Mouse (Mus musculus): ENCODE measurements at regions not wholly inside any gene's neighbourhood (a gene's known extent, or its start where the extent isn't known, plus 50 kb on each side); places are given as distances from the start of the nearest gene placed in this dataset.

DNA sequence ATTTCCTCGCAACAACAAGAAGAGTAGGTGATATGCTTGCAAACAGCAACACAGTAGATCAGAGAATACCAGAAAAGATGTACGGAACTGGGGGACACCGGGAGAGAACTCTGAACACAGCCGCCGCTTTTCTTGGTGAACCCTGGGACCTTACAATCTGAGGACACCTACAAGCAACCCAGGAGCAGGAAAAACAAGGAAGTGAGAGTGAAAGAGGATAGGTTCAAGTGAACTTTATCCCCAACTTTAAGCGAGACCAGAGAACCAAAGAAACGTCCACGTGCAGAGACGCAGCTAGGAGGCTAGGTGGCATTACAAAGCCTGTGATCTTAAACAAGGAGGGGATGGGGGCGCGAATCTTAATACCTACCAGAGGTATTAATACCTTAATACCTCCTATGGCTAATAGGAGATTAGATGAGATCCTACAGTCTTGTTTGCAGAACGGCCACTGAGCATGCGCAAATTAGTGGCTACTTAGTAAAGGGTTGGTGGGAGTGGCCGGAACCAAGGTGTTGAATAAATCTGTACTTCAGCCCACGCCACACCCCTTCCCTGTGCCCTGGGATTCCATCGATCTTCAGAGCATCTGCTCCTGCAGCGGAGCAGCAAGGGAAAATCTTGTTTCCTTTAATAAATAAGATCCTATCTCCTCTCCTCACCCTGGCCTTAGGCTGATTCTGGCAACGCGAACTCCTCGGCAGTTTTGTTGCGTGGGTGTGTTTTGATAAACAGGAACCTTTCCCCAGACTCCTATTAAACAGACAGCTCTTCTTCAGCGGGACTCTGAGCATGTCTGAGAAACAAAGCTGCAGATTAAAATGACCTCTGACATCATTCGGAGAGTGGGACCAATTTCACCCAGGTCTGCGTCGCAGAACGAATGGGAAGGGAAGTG, 64.6 kb upstream of the Cdh5 start:
- DNase-seq (ENCODE audit: low spot score) = no peak

DNA sequence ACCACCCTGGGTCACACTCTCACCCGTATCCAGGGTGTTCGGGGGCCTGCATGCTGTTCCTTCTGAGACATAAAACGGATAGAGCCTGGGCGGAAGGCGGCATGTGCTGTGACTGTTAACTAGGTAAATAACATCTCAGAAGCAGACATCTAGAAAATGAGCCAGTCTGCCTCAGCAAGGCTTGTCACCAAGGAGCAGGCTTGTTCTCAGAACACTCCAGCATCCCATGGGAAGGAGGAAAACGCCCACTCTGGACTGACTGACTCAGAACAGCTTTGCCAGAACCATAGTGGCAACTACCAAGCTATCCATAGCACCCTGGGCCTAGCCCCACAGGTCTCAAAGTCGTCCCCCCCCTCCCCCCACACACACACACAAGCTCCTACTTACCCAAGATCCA, 63.8 kb upstream of the Cdh5 start:
- DNase-seq (ENCODE audit: low spot score) = no peak

DNA sequence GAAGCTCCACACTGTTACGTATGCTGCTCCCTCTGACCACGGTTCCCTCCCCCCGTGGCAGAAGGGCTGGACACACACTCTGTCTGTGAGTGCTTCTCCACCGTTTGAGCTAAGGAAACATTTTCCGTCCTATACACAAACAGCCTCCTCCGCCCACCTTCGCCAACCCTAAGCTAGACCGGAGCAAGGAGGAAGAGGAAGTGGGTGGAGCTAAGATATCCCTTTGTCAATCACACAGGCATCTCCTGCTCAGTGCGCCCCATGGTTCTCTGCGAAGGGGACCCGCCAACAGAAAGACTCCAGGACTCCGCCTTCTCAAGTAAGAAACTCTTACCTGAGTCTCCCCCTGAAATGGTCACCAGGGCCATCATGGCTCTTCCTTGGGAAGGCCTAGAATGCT, 61.9 kb upstream of the Cdh5 start:
- DNase-seq (ENCODE audit: low spot score) = no peak

DNA sequence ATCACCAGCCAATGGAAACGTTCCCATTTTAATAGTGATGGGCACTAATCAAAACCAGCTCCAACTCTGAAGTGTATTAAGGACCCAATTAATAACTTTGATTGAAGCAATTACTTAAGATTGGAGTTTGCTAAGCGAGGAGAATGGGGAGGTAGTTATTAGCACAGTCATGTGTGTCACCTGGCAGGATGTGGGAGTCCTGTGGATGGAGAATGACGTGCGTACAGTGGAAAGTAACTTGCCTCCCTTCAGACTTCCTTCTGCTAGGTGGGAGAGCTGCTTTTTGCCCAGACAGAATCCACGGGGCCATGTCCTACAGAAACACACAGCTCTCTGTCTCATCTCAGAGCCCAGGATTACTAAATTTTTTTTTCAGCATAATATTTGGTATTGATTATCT, 59.9 kb upstream of the Cdh5 start:
- DNase-seq (ENCODE audit: low spot score) = no peak

GRCm38 (mm10) chr8:104042434-104042833, 59.0 kb upstream of the Cdh5 start:
- DNase-seq (ENCODE audit: low spot score) = no peak

- no peak for DNase-seq (ENCODE audit: low spot score)
Observed at GRCm38 (mm10) chr8:104048037-104048436, 53.4 kb upstream of the Cdh5 start.

DNA sequence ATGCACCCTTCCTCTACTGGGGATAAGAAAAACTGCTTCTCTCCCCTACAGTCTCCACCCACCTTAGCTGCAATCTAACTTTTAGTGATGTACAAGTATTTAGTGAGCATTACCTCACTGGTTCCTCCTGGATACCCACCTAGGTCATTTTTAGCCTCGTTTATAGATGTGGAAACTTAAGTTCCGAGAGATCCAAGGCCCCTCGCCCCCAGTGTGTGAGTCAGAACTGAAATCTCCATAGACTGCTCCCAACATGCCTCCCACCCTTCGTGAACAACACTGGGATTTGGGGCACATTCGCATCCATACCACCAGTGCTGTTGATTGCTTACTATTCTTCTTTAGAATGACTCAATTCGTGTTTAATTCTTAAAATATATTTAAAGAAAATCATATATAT, 52.2 kb upstream of the Cdh5 start:
- no peak for DNase-seq (ENCODE audit: low spot score)

DNA sequence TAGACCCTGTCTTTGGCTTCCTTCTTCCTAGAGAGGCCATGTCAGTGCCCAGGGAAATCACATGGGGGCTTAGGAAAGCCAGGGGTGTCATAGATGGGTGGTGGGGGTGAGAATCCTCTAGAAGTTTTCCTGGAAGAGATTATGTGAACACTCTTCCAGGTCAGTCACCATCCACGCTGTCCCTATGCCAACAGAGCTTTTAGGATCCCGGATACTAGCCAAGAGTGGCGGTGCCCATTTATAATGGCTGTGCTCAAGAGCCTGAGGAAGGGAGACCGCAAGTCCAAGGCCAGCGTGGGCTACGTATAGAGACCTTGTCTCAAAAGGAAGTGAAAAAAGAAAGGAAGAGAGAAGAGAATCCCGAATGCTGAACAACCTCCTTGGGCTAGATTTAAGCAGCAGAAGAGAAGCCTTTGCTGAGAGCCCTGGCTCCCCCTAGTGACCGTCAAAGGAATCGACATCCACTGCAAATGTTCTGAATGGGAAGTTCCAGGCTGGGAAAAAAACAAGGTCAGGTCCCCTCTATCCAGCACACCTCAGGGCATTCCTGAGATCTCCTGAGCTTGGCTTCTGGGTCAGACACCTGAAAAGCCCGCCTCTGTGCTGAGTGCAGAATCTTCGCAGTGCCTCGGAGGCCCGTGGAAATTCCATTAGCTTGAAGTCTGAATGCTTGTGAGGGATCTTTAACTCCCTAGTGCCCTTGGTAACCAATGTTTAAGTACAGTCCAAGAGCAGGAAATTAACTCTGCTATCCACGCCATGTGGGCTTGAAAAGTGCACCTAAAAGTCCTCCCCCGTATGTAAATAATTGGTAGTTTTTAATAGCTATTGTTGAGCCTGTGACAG, 50.5 kb upstream of the Cdh5 start:
- peak; percentile 25 for DNase-seq (ENCODE audit: low spot score)

DNA sequence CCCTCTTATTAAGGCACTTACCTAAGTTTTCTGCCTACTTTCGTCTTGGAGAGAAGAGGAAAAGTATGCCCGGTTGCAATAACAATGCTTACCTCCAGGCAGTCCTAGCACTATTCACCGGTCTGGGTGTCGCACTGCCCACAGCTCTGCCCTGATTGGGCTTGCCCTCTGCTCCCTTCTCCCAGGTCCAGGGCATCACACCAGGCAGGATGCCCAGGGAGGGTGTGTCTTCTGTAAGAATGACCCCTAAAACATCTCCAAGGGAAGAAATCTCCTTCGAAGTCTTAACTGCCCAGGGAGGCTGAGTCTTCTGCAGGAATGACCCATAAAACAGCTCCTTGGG, 49.9 kb upstream of the Cdh5 start:
- no peak for DNase-seq (ENCODE audit: low spot score)

All from ovary, adult 18-20 months (tissue).